Comparison of ENCODE assay signal across 24 mouse cellular contexts in the genomic region with DNA sequence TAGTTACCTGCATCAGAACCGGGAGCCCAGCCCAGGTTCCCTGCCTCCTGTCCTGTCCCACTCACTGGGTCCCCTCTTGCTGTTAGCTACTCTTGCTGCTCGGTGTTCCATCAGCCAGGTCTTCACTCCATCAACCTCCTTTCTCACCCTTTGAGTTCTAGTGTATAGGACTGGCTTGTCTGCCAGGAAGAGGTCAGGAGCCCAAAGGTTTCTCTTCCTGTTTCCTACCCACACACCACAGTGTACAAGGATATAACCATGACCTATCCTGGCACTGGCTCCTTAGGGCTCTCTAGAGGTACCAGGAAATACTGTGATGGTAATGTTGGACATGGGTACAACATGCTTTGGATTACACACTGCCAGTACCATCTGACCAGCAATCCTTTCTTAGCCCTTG. TPM values are rescaled to one million over a fixed set of nuclear protein-coding genes. Genes with fewer than 3 reads are reported as not detected.
"Had no signal": no experiment of that assay in that cellular context is flagged by ENCODE, and none has a peak within 500 bp of the region (broad histone marks: within the 10 kb centered on the region; RNA-seq: fewer than 3 reads in every experiment).

No protein-coding gene starts in this region.

- H3K4me3 ChIP-seq: layer of hippocampus, adult 2 months; limb, embryonic 10.5 days; limb, embryonic 13.5 days; liver, embryonic 12.5 days; liver, embryonic 15.5 days; lung, embryonic 15.5 days; midbrain, embryonic 13.5 days; neural tube, embryonic 12.5 days; neural tube, embryonic 15.5 days had no signal

- H3K27me3 ChIP-seq: limb, embryonic 13.5 days; lung, embryonic 15.5 days; midbrain, embryonic 13.5 days; neural tube, embryonic 12.5 days; neural tube, embryonic 15.5 days had no signal

- H3K36me3 ChIP-seq: liver, embryonic 15.5 days; lung, embryonic 15.5 days had no signal

- ATAC-seq: liver, embryonic 12.5 days; midbrain, embryonic 13.5 days had no signal

- H3K4me2 ChIP-seq: limb, embryonic 13.5 days; liver, embryonic 12.5 days; liver, embryonic 15.5 days; lung, embryonic 15.5 days; midbrain, embryonic 13.5 days; neural tube, embryonic 12.5 days; neural tube, embryonic 15.5 days had no signal

- H3K27ac ChIP-seq: kidney, postnatal 0 days; layer of hippocampus, adult 2 months; limb, embryonic 10.5 days; limb, embryonic 13.5 days; liver, embryonic 12.5 days; liver, embryonic 15.5 days; lung, embryonic 15.5 days; midbrain, embryonic 13.5 days; neural tube, embryonic 12.5 days; neural tube, embryonic 15.5 days; stomach, postnatal 0 days had no signal

- H3K9ac ChIP-seq: limb, embryonic 13.5 days; liver, embryonic 12.5 days; liver, embryonic 15.5 days; lung, embryonic 15.5 days; midbrain, embryonic 13.5 days; neural tube, embryonic 12.5 days; neural tube, embryonic 15.5 days had no signal

- H3K9me3 ChIP-seq: limb, embryonic 10.5 days; limb, embryonic 13.5 days; liver, embryonic 12.5 days; liver, embryonic 15.5 days; lung, embryonic 15.5 days; midbrain, embryonic 13.5 days; neural tube, embryonic 12.5 days; neural tube, embryonic 15.5 days had no signal

- DNase-seq: kidney, adult 2 months; kidney, postnatal 25 days; layer of hippocampus, adult 9-11 months; liver; lung, adult 18-20 months; lung, postnatal 10 days; lung, postnatal 36 days; right cerebral cortex, adult 18-20 months; right cerebral cortex, postnatal 14 days; right cerebral cortex, postnatal 4 days; thymus, adult 2 months; thymus, postnatal 25 days had no signal

RNA-seq across cellular contexts. Expression of gene Igdcc3, which starts 27.3 kb away (rescaled TPM):
- polyA plus RNA-seq: large intestine, adult 2 months had no signal
